Mouse (Mus musculus) E14TG2a.4 (cell line): ENCODE measurements at regions not wholly inside any gene's neighbourhood (a gene's known extent, or its start where the extent isn't known, plus 50 kb on each side); places are given as distances from the start of the nearest gene placed in this dataset.

Experiments used
- H3K27me3 ChIP-seq: 2 replicates; pipeline ENCODE4 v1.6.1; 2014; ENCODE audit warnings: low read length, control low read depth; ENCODE audit not compliant: insufficient read depth
- H3K36me3 ChIP-seq: 2 replicates; pipeline ENCODE4 v1.6.1; 2014; ENCODE audit warnings: low read length, control low read depth; ENCODE audit not compliant: insufficient read depth
- H3K4me1 ChIP-seq: replicated peaks from 2 replicates; pipeline ENCODE4 v1.6.1; 2014; ENCODE audit warnings: low read depth, low read length, control low read depth
- H3K4me3 ChIP-seq: replicated peaks from 2 replicates; pipeline ENCODE4 v1.5.1; 2014; ENCODE audit warnings: mild to moderate bottlenecking, low read length
- H3K9me3 ChIP-seq: 2 replicates; pipeline ENCODE4 v1.6.1; 2014; ENCODE audit warnings: low read length, control low read depth
- CTCF ChIP-seq: conservative IDR thresholded peaks from 2 replicates; pipeline ENCODE4 v1.5.1; 2014; ENCODE audit warnings: low read length
- NANOG ChIP-seq: IDR thresholded peaks from 2 replicates; pipeline ENCODE4 v1.6.1; 2014; ENCODE audit warnings: borderline replicate concordance, low read length, mixed read lengths
- POU5F1 ChIP-seq: IDR thresholded peaks from 2 replicates; pipeline ENCODE4 v1.6.1; 2014; ENCODE audit warnings: low read length, borderline replicate concordance

DNA sequence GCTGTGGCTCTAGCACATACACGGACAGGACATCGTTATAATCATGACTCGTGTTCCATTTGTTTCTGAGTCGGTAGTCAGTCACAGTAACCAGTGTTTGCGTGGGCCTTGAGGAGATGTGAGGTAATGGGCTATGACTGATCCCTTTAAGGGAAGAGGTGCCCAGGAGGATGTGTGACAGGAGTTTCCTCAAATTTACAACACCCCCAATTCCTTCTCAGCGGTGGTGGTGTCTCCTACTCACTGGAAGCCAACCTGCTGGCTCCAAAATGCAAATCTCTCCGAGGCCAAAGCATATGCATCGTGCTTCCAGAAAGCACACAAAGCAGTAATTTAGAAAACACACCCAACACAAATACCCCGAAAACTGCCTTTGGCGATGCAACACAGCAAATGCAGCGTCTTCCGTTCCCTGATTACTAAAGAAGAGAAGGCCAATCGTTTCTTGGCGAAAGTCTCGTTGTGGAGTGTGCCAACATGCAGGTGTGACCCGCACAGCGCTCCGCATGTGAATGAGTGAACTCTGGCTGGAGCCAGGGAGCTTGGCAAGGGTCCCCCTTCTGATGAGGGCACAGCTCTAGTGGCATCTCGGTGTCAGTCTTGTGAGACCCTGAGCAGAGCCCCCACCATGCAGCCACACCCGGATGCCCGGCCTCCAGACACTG, 151.5 kb upstream of the Kazn start:
- no peaks in the 10 kb centered on the region; the same call in 1 of the 2 replicates for H3K27me3 ChIP-seq
- H3K4me3 ChIP-seq = no peak overlapping the region
- no peaks in the 10 kb centered on the region for H3K4me1 ChIP-seq
- H3K36me3 ChIP-seq = no peaks in the 10 kb centered on the region
- no peaks in the 10 kb centered on the region for H3K9me3 ChIP-seq
- TF ChIP-seq POU5F1 (no peak), NANOG (no peak), CTCF (no peak)

DNA sequence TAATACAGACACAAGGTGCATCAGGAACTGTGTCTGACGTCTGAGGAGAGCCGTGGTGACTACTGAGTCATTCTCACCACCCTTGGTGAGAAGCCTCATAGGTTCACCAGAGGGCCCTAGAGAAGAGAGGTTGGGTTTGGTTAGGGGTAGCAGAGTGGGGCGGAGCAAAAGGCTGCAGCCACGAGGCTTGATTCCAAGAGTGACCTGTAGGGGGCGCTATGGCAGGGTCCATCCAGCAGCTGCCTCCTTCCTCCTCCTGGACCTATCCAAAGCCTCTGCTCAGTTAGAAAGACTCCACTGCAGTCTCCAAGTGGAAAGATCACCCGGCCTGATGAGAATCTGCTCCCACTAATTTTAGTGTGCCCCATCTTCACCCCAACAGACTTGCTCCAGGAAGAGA, 149.3 kb upstream of the Kazn start:
- no peaks in the 10 kb centered on the region for H3K4me1 ChIP-seq
- TF ChIP-seq NANOG = no peak
- no peak for TF ChIP-seq POU5F1
- TF ChIP-seq CTCF = peak; percentile 46

GRCm38 (mm10) chr4:142381168-142381567, 142.0 kb upstream of the Kazn start:
- H3K4me1 ChIP-seq = no peaks in the 10 kb centered on the region
- no peaks in the 10 kb centered on the region for H3K36me3 ChIP-seq
- no peak for TF ChIP-seq CTCF
- no peak for TF ChIP-seq POU5F1
- TF ChIP-seq NANOG = no peak
- H3K27me3 ChIP-seq = peaks cover 19% of the 10 kb centered on the region
- H3K4me3 ChIP-seq = no peak overlapping the region
- peaks cover 6% of the 10 kb centered on the region; the same call in 1 of the 2 replicates for H3K9me3 ChIP-seq

More for the DNA sequence above, 149.3 kb upstream of the Kazn start:
- H3K36me3 ChIP-seq = no peaks in the 10 kb centered on the region
- peaks cover 6% of the 10 kb centered on the region; the same call in 1 of the 2 replicates for H3K9me3 ChIP-seq
- H3K27me3 ChIP-seq = peaks cover 5% of the 10 kb centered on the region
- H3K4me3 ChIP-seq = no peak overlapping the region

- Histone ChIP-seq H3K4me1 (no peaks in the 10 kb centered on the region), H3K4me3 (no peak overlapping the region), H3K27me3 (peaks cover 32% of the 10 kb centered on the region), H3K9me3 (no peaks in the 10 kb centered on the region), H3K36me3 (no peaks in the 10 kb centered on the region)
- no peak for TF ChIP-seq POU5F1
- TF ChIP-seq NANOG = no peak
- no peak for TF ChIP-seq CTCF
These were observed 139.3 kb upstream of the Kazn start for GRCm38 (mm10) chr4:142378452-142378851.

- Histone ChIP-seq H3K36me3 (no peaks in the 10 kb centered on the region), H3K4me1 (peaks cover under 1% of the 10 kb centered on the region; the same call in 1 of the 2 replicates), H3K4me3 (no peak overlapping the region), H3K9me3 (peaks cover 10% of the 10 kb centered on the region; the same call in 1 of the 2 replicates), H3K27me3 (peaks cover 11% of the 10 kb centered on the region; the same call in 1 of the 2 replicates)
- TF ChIP-seq CTCF (no peak), NANOG (no peak), POU5F1 (no peak)
These were observed 128.6 kb upstream of the Kazn start for GRCm38 (mm10) chr4:142367774-142368173.

DNA sequence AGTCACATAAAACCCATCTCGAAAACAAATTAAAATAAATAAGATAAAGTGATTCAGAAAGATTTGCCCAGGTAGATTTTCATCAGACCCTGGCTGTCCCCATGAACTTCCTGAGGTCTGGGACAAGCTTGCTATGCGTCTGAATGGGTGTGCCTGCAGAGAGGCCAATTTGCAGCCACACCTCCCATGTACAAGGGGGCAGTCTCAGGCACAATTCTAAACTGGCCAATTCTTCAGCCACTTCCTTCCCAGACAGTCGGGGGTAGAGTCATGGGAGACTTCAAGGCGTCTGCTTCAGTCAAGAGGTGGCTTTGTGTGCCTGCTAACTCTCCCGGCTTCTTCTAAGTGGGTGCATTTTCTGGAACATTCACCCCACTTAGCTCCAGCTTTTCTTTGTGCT, 122.9 kb upstream of the Kazn start:
- Histone ChIP-seq H3K27me3 (0 out of 2 replicates have a peak, but pooled peaks cover 3% of the 10 kb centered on the region), H3K9me3 (0 out of 2 replicates have a peak, but pooled peaks cover 5% of the 10 kb centered on the region), H3K4me3 (no peak overlapping the region), H3K4me1 (peaks cover 16% of the 10 kb centered on the region), H3K36me3 (no peaks in the 10 kb centered on the region)
- TF ChIP-seq CTCF = no peak
- TF ChIP-seq POU5F1 = no peak
- no peak for TF ChIP-seq NANOG

GRCm38 (mm10) chr4:142358866-142359265, 119.7 kb upstream of the Kazn start:
- peaks cover 16% of the 10 kb centered on the region for H3K4me1 ChIP-seq
- no peak overlapping the region for H3K4me3 ChIP-seq
- peaks cover 14% of the 10 kb centered on the region; the same call in 1 of the 2 replicates for H3K27me3 ChIP-seq
- no peaks in the 10 kb centered on the region for H3K36me3 ChIP-seq
- no peaks in the 10 kb centered on the region for H3K9me3 ChIP-seq
- TF ChIP-seq NANOG = no peak
- no peak for TF ChIP-seq POU5F1
- no peak for TF ChIP-seq CTCF

- Histone ChIP-seq H3K4me3 (no peak overlapping the region), H3K27me3 (peaks cover 14% of the 10 kb centered on the region; the same call in 1 of the 2 replicates), H3K4me1 (peaks cover 7% of the 10 kb centered on the region; the same call in 1 of the 2 replicates), H3K9me3 (no peaks in the 10 kb centered on the region), H3K36me3 (no peaks in the 10 kb centered on the region)
- TF ChIP-seq CTCF (no peak), POU5F1 (no peak), NANOG (no peak)
These were observed 116.2 kb upstream of the Kazn start for GRCm38 (mm10) chr4:142355387-142355786.
